Mouse (Mus musculus) embryonic facial prominence, embryonic 15.5 days (tissue): ENCODE data around the gene Acmsd. TPM values are rescaled to one million over a fixed set of nuclear protein-coding genes. Genes with fewer than 3 reads are reported as not detected.
"Not testable (repeated sequence)": the region's sequence is repeated elsewhere in the genome, so short reads cannot be mapped to it uniquely, and the experiment has no call there.

ENCODE experiments used
- ATAC-seq: fragments of 200-750 bp; cut with Nextera tagmentation; 2 replicates; pipeline ENCODE4 v1.8.0; 2017; ENCODE audit warnings: low read depth, moderate TSS enrichment; ENCODE audit not compliant: insufficient number of reproducible peaks, low FRiP score, low TSS enrichment
- H3K27ac ChIP-seq: fragments of 300-500 bp; sonication (generic); replicated peaks from 2 replicates; pipeline ENCODE4 v1.5.1; 2015; ENCODE audit warnings: mild to moderate bottlenecking, inconsistent platforms
- H3K27me3 ChIP-seq: fragments of 300-500 bp; sonication (generic); 2 replicates; pipeline ENCODE4 v1.6.1; 2015; ENCODE audit warnings: inconsistent platforms
- H3K36me3 ChIP-seq: fragments of 300-500 bp; sonication (generic); 2 replicates; pipeline ENCODE4 v1.6.1; 2015; ENCODE audit warnings: mild to moderate bottlenecking, inconsistent platforms
- H3K4me1 ChIP-seq: fragments of 300-500 bp; sonication (generic); 2 replicates; pipeline ENCODE4 v1.6.1; 2015; ENCODE audit warnings: inconsistent platforms
- H3K4me2 ChIP-seq: fragments of 300-500 bp; sonication (generic); replicated peaks from 2 replicates; pipeline ENCODE4 v1.6.1; 2015; ENCODE audit warnings: mild to moderate bottlenecking, inconsistent platforms
- H3K4me3 ChIP-seq: fragments of 300-500 bp; sonication (generic); replicated peaks from 2 replicates; pipeline ENCODE4 v1.5.1; 2015; ENCODE audit warnings: mild to moderate bottlenecking, inconsistent platforms
- H3K9ac ChIP-seq: fragments of 300-500 bp; sonication (generic); 2 replicates; pipeline ENCODE4 v1.6.1; 2015; ENCODE audit warnings: inconsistent platforms
- H3K9me3 ChIP-seq: fragments of 300-500 bp; sonication (generic); replicated peaks from 2 replicates; pipeline ENCODE4 v1.6.1; 2016; ENCODE audit warnings: inconsistent platforms
- WGBS: fragments of 180-500 bp; shearing (Covaris S2); methylation state at CpG from one replicate; pipeline ENCODE4 v1.1.7; 2015; 5-methylcytosine and 5-hydroxymethylcytosine counted together
- polyA plus RNA-seq: library from polyadenylated mRNA; unstranded; fragments of >200 nt; fragmentation: Nextera tagmentation; extraction: Ambion mirVana; gene quantifications from 2 replicates; pipeline ENCODE4 v1.2.1, GENCODE M21; 2015

Acmsd gene
- polyA plus RNA-seq, 1 experiment from 2014 or later: 0.12 TPM

DNA sequence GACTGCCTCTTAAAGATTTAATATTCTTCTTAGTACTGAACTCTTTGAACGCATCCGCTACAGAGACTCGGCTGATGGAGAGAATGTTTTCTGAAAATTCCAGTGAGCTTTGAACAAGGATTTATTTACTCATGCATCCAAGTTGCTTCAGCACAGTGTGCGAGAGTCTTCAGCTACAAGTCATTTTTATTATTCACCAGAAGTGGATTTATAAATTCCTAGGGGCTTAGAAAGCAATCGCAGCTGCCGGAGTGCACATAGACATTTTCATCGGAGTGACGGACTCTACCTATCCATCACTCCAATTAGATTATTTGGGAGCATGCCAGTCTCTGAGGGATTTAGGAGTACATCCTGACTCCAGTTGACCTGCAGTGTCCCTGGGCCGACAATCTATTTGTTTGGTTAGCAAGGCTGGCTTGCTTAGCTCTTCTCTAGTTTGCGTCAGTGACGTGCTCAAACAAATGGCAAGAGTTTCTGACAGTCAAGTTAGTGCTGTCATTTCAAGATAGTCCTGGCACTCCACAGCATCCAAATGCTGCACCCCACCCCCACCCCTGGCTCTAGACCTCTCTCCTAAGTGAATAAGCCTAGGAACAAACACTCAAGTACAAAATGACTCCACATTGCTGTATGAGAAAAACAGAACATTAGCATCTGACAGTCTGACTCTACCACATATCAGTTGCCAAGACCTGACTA, 21.3 kb downstream of the Acmsd start:
- no peak overlapping the region for H3K4me3 ChIP-seq
- H3K9me3 ChIP-seq: no peaks in the 10 kb centered on the region
- H3K27ac ChIP-seq: no peak overlapping the region
- H3K9ac ChIP-seq: no peak overlapping the region
- ATAC-seq: no peak
- H3K27me3 ChIP-seq: no peaks in the 10 kb centered on the region
- H3K4me1 ChIP-seq: no peaks in the 10 kb centered on the region
- no peak overlapping the region for H3K4me2 ChIP-seq
- 61% methylated on average over 11 of the region's 11 CpGs for WGBS
- no peaks in the 10 kb centered on the region for H3K36me3 ChIP-seq

DNA sequence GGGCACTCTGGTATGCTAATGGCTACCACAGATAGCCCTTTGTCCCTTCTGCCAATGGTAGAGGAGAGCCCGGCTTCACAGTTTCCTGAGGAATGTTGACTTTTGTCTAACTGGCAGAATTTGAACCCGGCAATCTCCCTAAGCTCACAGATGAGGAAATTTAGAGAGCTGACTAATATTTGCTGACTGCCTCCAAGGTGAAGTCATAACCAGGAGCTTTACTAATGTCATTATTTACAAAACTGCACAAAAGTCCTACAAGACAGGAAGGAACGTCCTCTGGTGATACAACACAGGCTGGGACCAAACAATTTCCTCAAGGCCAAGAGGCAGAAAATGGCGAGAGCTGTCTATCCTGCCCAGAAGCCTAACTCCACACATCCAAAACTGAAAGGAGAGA, 26.6 kb downstream of the Acmsd start:
- Histone ChIP-seq H3K27me3 (no peaks in the 10 kb centered on the region), H3K9ac (no peak overlapping the region), H3K9me3 (no peaks in the 10 kb centered on the region), H3K36me3 (no peaks in the 10 kb centered on the region), H3K27ac (no peak overlapping the region), H3K4me2 (no peak overlapping the region), H3K4me1 (no peaks in the 10 kb centered on the region), H3K4me3 (no peak overlapping the region)
- ATAC-seq: no peak
- 65% methylated on average over 4 of the region's 4 CpGs for WGBS

DNA sequence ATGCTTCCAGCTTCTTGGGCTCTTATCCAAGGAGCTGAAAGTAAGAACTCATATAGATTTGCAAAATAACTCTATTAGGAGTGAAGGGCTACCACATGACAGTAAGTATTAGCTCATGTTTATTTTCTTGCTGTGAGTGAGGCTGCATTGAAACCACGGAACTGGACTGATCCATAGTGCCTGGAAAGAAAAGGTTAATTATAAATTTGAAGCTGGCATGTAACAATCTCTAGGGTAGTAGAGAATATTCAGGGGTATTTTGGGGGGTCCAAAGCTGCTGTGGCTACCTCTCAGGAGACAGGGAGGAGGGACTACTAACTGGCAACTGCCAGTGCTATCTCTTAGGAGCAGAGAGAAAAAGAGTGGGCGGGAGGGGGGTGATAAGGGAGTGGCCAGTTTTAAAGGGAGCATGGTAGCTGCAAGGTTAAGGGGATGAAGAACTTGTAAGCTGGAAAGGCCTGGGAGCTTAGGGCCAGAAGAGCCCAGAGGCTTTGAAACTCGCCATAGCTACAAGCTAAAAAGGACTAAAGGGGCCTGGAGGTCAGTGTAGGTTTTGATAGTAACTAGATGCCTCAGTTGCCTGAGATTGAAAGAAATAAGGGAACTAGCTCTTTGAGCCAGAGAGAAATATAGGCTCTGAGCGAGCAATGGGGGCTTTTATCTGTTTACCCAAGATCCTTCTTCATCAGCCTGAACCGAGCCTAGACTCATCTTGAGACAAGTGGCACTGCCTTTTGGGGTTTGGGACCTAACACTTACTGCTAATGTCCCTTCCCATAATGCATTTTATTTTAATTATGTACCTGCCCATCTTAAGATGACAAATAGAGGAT, 27.3 kb downstream of the Acmsd start:
- H3K36me3 ChIP-seq: no peaks in the 10 kb centered on the region
- H3K4me3 ChIP-seq: no peak overlapping the region
- H3K4me1 ChIP-seq: no peaks in the 10 kb centered on the region
- no peaks in the 10 kb centered on the region for H3K9me3 ChIP-seq
- no peak overlapping the region for H3K9ac ChIP-seq
- no peak overlapping the region for H3K27ac ChIP-seq
- no peak for ATAC-seq
- WGBS: 68% methylated on average over 5 of the region's 5 CpGs
- H3K4me2 ChIP-seq: no peak overlapping the region
- no peaks in the 10 kb centered on the region for H3K27me3 ChIP-seq

DNA sequence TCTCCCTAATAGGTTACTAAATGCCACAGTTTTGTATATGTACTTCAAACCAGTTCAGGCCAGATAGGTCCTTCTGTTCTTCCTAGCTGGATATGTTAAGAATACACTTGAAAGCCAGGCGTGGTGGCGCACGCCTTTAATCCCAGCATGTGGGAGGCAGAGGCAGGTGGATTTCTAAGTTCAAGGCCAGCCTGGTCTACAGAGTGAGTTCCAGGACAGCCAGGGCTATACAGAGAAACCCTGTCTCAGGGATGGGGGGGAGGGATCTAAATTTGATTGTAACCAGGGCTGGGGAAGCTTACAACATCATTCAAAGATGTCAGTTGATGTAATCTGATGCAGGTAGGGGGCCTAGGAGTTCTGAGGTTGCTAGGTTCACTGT, 27.9 kb downstream of the Acmsd start:
- not testable (repeated sequence) for H3K27me3 ChIP-seq, ATAC-seq, H3K4me1 ChIP-seq, H3K36me3 ChIP-seq, H3K4me3 ChIP-seq, H3K9ac ChIP-seq, H3K27ac ChIP-seq, H3K4me2 ChIP-seq, H3K9me3 ChIP-seq
- WGBS: 94% methylated on average over 3 of the region's 3 CpGs

DNA sequence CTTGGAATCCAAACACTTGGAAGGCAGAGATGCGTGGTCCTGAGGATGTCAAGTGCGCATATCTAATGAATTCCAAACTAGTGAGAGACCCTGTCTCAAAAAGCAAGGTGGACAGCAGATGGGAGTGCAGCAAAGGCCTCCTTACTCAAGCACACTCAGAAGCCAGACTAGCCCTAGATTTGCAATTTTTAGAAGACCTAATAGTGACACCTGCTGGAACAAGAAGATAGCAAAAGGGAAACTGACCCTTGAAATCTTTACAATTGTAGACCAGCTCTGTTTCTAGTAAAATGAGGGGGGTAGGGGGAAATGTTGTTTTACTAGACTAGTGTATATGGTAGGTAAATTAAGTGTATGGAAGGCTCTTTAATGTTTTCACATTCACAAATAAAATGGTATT, 36.3 kb downstream of the Acmsd start:
- H3K4me2 ChIP-seq: no peak overlapping the region
- no peaks in the 10 kb centered on the region for H3K27me3 ChIP-seq
- no peaks in the 10 kb centered on the region for H3K4me1 ChIP-seq
- 49% methylated on average over 2 of the region's 2 CpGs for WGBS
- H3K4me3 ChIP-seq: no peak overlapping the region
- no peak for ATAC-seq
- no peaks in the 10 kb centered on the region for H3K36me3 ChIP-seq
- no peak overlapping the region for H3K9ac ChIP-seq
- no peak overlapping the region for H3K27ac ChIP-seq
- no peaks in the 10 kb centered on the region for H3K9me3 ChIP-seq

DNA sequence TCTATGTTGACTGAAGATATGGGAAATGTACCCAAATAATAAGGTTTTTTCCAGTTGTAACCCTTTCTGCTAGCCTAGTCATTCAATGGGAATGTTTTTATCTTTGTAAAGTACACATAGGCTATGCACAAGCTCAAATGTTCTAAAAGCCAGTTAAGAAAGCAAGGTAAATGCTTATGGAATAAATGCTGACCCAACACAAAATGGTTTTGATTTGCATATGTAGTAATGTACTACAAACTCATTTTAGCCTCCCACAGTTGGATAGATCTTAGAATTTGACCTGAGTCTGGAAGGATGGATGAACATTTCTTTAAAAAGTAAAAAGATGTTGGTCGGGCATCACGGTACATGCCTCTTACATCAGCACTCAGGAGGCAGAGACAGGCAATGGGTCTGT, 37.5 kb downstream of the Acmsd start:
- Histone ChIP-seq H3K4me2 (no peak overlapping the region), H3K9me3 (no peaks in the 10 kb centered on the region), H3K36me3 (no peaks in the 10 kb centered on the region), H3K4me3 (no peak overlapping the region), H3K9ac (no peak overlapping the region), H3K27me3 (no peaks in the 10 kb centered on the region), H3K4me1 (no peaks in the 10 kb centered on the region), H3K27ac (no peak overlapping the region)
- whole genome bisulfite sequencing: 81% methylated on average over 2 of the region's 2 CpGs
- no peak for ATAC-seq

DNA sequence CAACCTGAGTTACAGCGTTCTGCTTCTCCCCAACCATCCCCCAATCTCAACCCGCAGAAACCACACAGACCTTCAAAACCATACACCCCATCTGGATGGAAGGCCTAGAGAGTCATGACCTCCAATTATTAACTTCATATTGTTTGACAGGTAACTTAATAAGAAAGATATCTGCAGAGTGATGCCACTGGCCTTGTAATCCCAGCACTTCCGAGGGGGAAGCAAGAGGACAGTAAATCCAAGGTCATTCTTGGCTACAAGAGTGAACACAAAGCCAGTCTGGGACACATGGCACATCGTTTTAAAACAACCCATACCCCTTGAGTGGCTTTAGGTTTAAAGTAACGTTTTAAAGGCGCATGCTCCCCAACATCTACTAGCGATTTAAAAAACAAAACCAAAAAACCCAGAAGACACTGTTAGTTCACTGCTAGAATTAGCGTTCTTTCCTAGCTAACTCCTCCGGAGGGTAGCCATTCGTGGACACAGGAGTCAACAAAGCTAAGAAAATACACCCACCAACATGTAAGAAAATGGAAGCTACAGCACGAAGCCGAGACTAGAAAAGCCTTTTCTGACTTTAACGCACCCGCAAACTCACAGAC, 44.1 kb downstream of the Acmsd start:
- WGBS: 1% methylated on average over 14 of the region's 14 CpGs
- Histone ChIP-seq H3K36me3 (no peaks in the 10 kb centered on the region), H3K9me3 (no peaks in the 10 kb centered on the region), H3K9ac (peak overlapping the region; percentile 51), H3K4me3 (peak overlapping the region; percentile 91), H3K27me3 (no peaks in the 10 kb centered on the region), H3K27ac (peak overlapping the region; percentile 96), H3K4me1 (peaks cover 16% of the 10 kb centered on the region), H3K4me2 (peak overlapping the region; percentile 71)
- no peak for ATAC-seq

DNA sequence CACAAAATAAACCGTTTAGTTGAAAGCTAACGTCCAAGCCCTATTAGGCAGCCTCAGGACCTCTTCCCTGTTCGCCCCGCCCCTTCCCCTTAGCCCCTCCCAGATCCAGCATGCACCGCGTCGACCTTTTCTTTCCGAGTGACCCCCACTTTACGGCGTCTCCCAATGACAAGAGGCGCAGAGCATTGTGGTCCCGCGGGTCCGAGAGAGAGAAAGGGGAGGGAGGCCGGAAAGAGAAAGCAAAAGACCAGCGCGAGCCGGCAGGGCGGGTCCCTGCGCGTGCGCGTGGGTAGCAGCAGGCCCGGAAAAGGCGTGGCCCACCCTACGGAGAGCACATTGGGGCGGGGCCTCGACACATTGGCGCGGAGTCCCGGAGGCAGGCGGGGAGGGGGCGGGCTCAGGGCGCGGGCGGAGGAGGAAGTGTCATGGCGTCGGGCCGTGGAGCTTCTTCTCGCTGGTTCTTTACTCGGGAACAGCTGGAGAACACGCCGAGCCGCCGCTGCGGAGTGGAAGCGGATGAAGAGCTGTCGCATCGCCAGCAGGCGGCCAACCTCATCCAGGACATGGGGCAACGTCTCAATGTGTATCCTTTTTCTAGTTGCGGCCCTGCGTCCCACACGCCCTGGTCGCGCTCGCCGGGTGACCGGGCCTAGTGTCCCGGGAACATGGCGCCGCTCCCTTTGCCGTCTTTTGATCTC, 44.7 kb downstream of the Acmsd start, which contains the start of gene Ccnt2:
Gene Ccnt2, plus strand, starts transcription at position 362 of the 698 bp plus-strand sequence.
- Histone ChIP-seq H3K27ac (peak within 1 kb of the TSS; percentile 96), H3K4me3 (peak within 1 kb of the TSS; percentile 91), H3K4me1 (peaks cover 16% of the 10 kb centered on the region), H3K4me2 (peak within 1 kb of the TSS; percentile 71), H3K27me3 (no peaks in the 10 kb centered on the region), H3K36me3 (no peaks in the 10 kb centered on the region), H3K9ac (peak within 1 kb of the TSS; percentile 87), H3K9me3 (no peaks in the 10 kb centered on the region)
- 0% methylated on average over 63 of the region's 63 CpGs for WGBS
- peak; percentile 100 for ATAC-seq

DNA sequence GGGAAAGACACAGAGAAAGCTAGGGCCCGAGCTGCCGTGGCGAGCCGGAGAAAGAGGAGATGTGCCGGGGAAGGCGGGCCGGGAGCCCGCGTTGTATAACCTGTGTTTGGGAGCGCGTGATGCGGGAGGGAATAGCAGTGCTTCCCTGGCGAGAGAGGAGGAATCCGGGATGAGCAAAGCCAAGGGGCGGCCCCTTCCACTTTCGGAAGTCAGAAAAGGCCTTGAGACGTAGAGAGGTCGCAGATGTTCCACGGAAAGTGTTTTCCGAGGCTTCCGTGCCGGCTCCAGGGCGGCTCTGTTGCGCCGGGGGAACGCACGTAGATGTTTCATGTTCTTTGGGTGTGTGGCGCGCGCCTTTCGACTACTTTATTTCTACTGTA, 45.3 kb downstream of the Acmsd start:
- peak overlapping the region; percentile 87 for H3K9ac ChIP-seq
- peak overlapping the region; percentile 59 for H3K4me2 ChIP-seq
- no peaks in the 10 kb centered on the region for H3K36me3 ChIP-seq
- H3K4me1 ChIP-seq: peaks cover 21% of the 10 kb centered on the region
- ATAC-seq: peak; percentile 15
- no peaks in the 10 kb centered on the region for H3K9me3 ChIP-seq
- peak overlapping the region; percentile 91 for H3K4me3 ChIP-seq
- WGBS: under 1% methylated on average over 31 of the region's 31 CpGs
- no peaks in the 10 kb centered on the region for H3K27me3 ChIP-seq
- peak overlapping the region; percentile 96 for H3K27ac ChIP-seq

DNA sequence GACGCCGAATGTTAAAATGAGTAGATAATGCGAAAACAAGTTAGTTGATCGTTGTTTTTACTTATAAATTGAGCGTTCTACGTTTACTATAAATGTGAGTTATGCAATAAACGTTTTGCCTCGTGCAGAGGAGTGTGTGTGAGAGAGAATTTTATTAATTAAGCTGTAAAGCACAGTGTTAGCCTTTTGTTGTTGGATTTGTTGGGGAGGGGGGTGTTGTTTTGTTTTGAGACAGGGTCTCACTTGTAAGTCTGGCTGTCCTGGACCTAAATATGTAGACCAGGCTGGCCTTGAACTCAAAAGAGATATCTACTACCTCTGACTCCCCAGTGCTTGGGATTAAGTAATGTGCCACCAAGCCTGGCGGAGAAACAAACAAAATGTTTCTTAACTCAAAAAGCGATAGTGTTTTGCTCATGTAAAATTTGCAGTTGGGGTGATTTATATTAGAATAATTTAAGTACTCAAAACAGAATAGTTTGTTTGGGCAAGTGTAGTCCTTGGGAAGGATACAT, 46.0 kb downstream of the Acmsd start:
- Histone ChIP-seq H3K4me2 (peak overlapping the region; percentile 59), H3K36me3 (no peaks in the 10 kb centered on the region), H3K9ac (peak overlapping the region; percentile 87; the same call in 1 of the 2 replicates), H3K27me3 (no peaks in the 10 kb centered on the region), H3K4me1 (peaks cover 26% of the 10 kb centered on the region), H3K27ac (no peak overlapping the region), H3K9me3 (no peaks in the 10 kb centered on the region), H3K4me3 (peak overlapping the region; percentile 91)
- WGBS: 6% methylated on average over 10 of the region's 10 CpGs
- ATAC-seq: no peak

DNA sequence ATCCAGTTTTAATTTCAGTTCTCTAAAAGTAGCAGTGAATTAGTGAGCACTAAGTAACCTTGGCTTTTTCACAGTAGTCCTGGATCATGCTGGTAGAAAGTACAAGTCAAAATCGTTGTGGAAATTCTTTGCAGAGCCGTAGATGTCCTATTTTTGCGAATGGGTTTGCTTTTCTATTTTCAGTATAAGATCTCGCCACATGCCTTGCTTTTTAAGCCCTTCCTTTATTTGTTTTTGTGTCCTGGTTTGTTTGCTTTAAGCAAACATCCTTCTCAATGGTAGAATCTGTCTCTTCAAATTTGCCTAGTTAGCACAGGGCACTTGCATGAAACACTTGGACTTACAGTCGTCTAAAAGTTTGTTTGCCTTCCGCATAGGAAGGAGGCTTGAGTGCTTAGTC, 47.0 kb downstream of the Acmsd start:
- H3K36me3 ChIP-seq: no peaks in the 10 kb centered on the region
- 53% methylated on average over 6 of the region's 6 CpGs for WGBS
- no peak for ATAC-seq
- H3K4me2 ChIP-seq: peak overlapping the region; percentile 59
- no peak overlapping the region for H3K27ac ChIP-seq
- 0 out of 2 replicates have a peak overlapping the region, but pooled peaks have one; percentile 0 for H3K4me3 ChIP-seq
- no peak overlapping the region for H3K9ac ChIP-seq
- H3K27me3 ChIP-seq: no peaks in the 10 kb centered on the region
- peaks cover 29% of the 10 kb centered on the region for H3K4me1 ChIP-seq
- H3K9me3 ChIP-seq: no peaks in the 10 kb centered on the region
